Mouse (Mus musculus): ENCODE results near the gene Dnajc2. TPM values are rescaled to one million over a fixed set of nuclear protein-coding genes. Genes with fewer than 3 reads are reported as not detected.
"Not testable (repeated sequence)": the region's sequence is repeated elsewhere in the genome, so short reads cannot be mapped to it uniquely, and the experiment has no call there.

Gene Dnajc2
- total RNA-seq, 2 experiments from 2014 or later: 34.4 to 34.9 TPM

- DNase-seq (ENCODE audit: extremely low spot score in 1 of 2, low spot score in 2 of 2): no peak
- Histone ChIP-seq H3K27ac (no peak overlapping the region), H3K4me3 (no peak overlapping the region)
- TF ChIP-seq CTCF (IDR thresholded peaks at IDR 0.05): no peak
- intact Hi-C loops (cut with DNase I): no loop called here
Observed at GRCm38 (mm10) chr5:21719209-21719608, 65.8 kb downstream of the Dnajc2 start.

GRCm38 (mm10) chr5:21718546-21718945 lies 66.5 kb downstream of the Dnajc2 start:
- TF ChIP-seq CTCF (IDR thresholded peaks at IDR 0.05): no peak
- no peak overlapping the region for H3K27ac ChIP-seq
- intact Hi-C loops (cut with DNase I): no loop called here

GRCm38 (mm10) chr5:21717165-21717715 lies 67.8 kb downstream of the Dnajc2 start:
- no peak for TF ChIP-seq CTCF (IDR thresholded peaks at IDR 0.05)
- DNase-seq (ENCODE audit: extremely low spot score in 1 of 2, low spot score in 2 of 2): no peak
- Histone ChIP-seq H3K4me3 (no peak overlapping the region), H3K27ac (no peak overlapping the region)
- intact Hi-C loops (cut with DNase I): no loop called here

More at GRCm38 (mm10) chr5:21718546-21718945, 66.5 kb downstream of the Dnajc2 start:
- DNase-seq (ENCODE audit: extremely low spot score in 1 of 2, low spot score in 2 of 2): no peak
- no peak overlapping the region for H3K4me3 ChIP-seq

GRCm38 (mm10) chr5:21714447-21714846 lies 70.6 kb downstream of the Dnajc2 start:
- intact Hi-C loops (cut with DNase I): no loop called here

GRCm38 (mm10) chr5:21712127-21712715 lies 72.8 kb downstream of the Dnajc2 start:
- intact Hi-C loops (cut with DNase I): no loop called here
- no peak for TF ChIP-seq CTCF (IDR thresholded peaks at IDR 0.05)
- no peak overlapping the region for H3K4me3 ChIP-seq
- no peak for DNase-seq (ENCODE audit: extremely low spot score in 1 of 2, low spot score in 2 of 2)
- no peak overlapping the region for H3K27ac ChIP-seq

More at GRCm38 (mm10) chr5:21714447-21714846, 70.6 kb downstream of the Dnajc2 start:
- no peak overlapping the region for H3K27ac ChIP-seq
- no peak for DNase-seq (ENCODE audit: extremely low spot score in 1 of 2, low spot score in 2 of 2)
- H3K4me3 ChIP-seq: no peak overlapping the region
- TF ChIP-seq CTCF (IDR thresholded peaks at IDR 0.05): no peak

- H3K4me3 ChIP-seq; intact Hi-C loops (cut with DNase I); DNase-seq (ENCODE audit: extremely low spot score in 1 of 2, low spot score in 2 of 2): not testable (repeated sequence)
Observed at GRCm38 (mm10) chr5:21708011-21708410, 77.0 kb downstream of the Dnajc2 start.

More at GRCm38 (mm10) chr5:21708011-21708410, 77.0 kb downstream of the Dnajc2 start:
- not testable (repeated sequence) for H3K27ac ChIP-seq

Other genes with a start within 250 kb of the Dnajc2 start
- under 1 TPM; 0.25 to 0.37 TPM for gene Lrrc17, start 241.7 kb downstream of the Dnajc2 start, total RNA-seq (2021)
- under 1 TPM; 0.18 to 0.19 TPM for gene Fbxl13, start 139.6 kb downstream of the Dnajc2 start, total RNA-seq (2021)
- gene Armc10, start 139.4 kb downstream of the Dnajc2 start, total RNA-seq (2021): 10 to 100 TPM; 19.2 to 20.9 TPM
- gene Napepld, start 83.9 kb downstream of the Dnajc2 start, total RNA-seq (2021): 10 to 100 TPM; 13.5 to 15.5 TPM
- gene Pmpcb, start 48.1 kb downstream of the Dnajc2 start, total RNA-seq (2021): 10 to 100 TPM; 66.8 to 68.7 TPM
- 100 to 1,000 TPM; 105 to 113 TPM for gene Psmc2, start within 50 bp of the Dnajc2 start, total RNA-seq (2021)
- gene Slc26a5, start 80.4 kb upstream of the Dnajc2 start, total RNA-seq (2021): 1 to 10 TPM in 1 of 2 experiments, under 1 TPM in 1; 0.37 to 1.1 TPM

Measured in left cerebral cortex, adult 2 months (tissue).